Mouse (Mus musculus) layer of hippocampus, adult 8-10 months (tissue): Measurements from ENCODE around the gene Rhbdf1. TPM values are rescaled to one million over a fixed set of nuclear protein-coding genes. Genes with fewer than 3 reads are reported as not detected.

ENCODE experiments used
- DNase-seq, 2 experiments: peaks; one replicate each; pipeline ENCODE4 v3.0.0; 2022; ENCODE audit warnings: low spot score in 2 of 2
- total RNA-seq, 4 experiments: library from RNA; stranded (reverse); gene quantifications; 2 replicates each; pipeline ENCODE4 v1.2.4; 2022

Rhbdf1 gene
- total RNA-seq, 4 experiments from 2014 or later, result 11.7 to 18.4 (median 15.0) TPM

DNA sequence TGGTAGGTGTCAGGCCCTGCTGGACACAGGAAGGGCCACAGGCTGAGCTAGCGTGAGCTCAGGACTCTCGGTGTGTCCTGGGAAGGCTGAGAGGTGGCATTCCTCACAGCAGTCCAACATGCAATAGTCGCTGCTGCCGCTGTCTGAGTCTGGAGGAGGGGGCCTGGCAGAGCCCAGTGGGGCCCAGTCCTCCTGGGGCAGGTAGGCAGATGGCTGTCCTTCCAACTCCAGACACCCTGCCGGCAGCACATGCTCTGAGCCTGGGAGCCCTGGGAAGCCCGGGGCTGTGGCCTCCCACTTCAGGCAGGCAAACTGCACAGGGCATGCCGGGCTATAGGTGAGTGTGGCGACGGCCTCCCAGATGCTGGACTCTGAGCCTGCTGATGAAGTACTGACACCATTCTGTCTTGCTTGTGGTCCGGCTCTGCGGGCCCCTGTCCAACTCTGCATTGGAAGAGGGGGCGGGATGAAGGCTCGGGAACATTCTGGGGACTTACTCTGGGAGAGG lies 31.4 kb downstream of the Rhbdf1 start:
- no peak for DNase-seq

DNA sequence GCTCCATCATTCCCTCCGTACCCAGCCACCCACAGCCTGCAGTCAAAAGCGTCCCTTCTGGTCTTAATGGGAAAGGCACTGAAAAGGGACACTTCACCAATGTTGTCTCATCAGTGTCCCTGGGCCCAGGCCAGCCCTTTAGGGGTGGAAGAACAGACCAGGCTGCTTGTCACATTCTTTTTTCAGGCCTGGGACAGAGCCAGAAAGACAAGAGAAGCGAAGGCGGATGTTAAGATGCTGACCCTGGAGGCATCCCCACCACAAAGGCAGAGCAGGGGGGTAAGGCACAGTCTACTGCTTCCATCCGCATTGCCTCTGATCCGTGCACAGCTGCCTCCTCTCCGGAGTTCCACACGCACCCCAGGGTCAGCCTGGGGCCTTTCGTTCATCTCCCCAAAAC lies 32.0 kb downstream of the Rhbdf1 start:
- DNase-seq, result no peak

DNA sequence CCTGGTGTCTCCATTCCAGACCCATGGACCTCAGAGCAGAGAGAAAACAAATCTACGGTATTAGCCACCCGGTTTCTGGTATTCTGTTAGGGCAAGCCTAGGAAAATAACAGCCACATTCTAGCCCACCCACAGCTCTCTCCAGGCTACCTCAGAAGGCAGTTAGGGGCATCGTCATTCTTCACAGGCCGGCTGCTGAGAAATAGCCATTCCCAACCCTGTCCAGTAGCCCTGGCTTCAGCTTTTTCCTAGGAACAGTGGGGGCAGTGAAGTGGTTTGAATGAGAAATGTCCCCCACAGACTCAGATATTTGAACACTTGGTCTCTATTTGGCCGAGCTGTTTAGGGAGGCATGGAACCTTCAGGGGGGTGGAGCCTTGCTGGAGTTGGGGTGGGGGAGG lies 32.7 kb downstream of the Rhbdf1 start:
- no peak for DNase-seq

DNA sequence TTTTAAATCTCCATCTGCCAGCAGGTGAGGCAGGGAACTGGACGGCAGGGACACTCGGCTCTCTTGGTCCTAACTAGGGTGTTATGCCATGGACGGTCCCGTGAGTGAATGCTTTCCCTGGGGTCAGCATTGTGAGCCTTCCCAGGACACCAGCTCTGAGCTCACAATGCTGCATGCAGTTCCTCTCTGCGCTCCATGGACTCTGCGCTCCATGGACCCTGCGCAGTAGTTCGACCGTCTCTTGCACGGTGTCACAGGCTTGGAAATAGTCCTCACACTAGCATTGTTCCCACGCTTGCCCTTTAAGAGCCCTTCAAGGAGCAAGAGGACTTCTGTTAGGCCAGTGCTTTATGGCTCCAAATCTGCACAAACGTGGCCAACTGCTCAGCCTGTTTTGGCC lies 33.2 kb downstream of the Rhbdf1 start:
- no peak for DNase-seq

DNA sequence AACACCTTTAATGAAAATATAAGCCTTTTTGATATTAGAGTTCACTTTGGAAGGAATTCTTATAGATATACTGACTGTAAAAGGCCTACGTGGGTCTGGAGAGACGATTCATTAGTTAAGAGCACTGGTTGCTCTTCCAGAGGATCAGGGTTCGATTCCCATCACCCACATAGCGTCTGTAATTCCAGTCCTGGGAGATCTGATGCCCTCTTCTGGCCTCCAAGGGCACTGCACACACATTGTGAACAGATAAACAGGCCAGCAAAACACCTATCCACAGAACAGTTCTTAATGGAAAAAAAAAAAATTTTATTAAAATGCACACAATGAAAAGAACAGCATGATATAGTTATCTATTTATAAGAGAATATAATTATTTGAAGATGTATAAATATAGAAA lies 34.8 kb downstream of the Rhbdf1 start:
- DNase-seq, result no peak

DNA sequence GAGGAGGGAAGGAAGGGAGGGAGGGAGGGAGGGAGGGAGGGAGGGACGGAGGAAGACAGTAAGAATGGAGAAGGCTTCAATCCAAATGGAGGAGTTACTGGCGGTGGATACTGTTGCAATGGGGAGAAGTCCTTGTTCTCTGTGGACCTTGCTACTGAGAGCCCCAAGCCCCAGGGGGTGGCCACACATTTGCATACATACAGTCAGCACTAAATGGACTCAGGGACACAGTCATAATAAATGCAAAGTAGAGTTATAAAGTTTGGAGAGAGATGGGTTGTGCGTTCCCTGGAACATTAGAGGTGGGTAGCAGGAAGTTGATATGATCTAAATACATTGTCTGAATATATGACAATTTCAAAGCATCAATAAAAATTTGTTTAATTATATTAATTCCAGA lies 36.1 kb downstream of the Rhbdf1 start:
- DNase-seq, result no peak

DNA sequence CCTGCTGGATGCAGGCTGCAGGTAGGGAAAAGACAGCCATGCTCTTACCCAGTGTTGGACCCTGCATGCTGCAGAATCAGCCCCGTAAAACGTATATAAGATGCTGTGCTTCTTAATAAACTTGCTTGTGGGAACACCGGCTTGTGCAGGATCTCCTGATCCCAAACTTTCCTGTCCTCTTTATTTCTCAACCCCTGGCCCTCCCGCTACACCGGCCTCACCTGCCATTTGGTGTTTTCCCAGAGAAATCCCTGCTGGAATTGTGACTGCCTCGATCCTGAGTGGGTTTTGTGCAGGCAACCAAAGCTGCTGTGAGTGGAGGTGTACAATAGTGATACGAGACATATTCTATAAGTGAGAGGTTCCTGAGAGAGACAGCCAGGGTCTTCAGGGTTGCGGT lies 37.6 kb downstream of the Rhbdf1 start:
- DNase-seq, result no peak

DNA sequence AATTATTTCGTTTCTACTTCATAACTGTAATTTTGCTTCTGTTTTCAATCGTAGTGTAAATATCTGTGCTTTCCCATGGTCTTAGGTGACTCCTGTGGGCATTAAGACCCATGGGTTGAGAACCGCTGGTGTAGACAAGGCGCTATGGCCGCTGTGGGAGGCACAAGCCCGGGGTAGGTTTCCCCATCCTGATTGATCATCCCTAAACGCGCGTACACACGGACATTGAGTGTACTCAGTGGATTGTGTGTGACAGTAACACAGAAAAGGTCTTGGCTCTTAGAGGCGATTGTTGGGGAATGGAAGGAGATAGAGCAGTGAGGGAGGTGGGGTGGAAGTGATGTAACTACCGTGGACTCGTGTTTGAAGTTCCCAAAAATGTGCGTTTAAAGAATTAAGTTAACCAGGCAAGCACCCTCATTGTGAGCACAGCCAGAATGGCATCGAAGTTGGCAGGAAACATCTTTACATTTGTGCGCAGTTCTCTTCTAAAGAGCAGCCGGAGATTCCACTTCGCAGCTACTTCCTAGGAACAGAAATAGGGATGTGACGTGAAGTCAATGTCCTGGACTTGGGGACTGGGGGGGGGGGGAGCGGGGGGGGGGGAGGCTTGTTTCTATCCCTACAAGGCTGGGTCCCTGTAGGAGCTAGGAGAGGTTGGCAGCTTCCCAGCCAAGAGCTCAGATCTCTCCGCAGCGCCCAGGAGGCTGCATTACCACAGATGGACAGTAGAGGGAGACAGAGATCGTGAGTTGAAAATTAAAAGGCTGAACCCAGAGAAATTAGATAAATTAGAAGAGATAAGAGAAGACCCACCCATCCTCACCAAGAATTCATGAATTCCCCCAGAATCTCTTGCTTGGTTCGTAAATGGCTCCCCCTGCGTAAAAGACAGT lies 39.9 kb downstream of the Rhbdf1 start:
- peak; percentile 67 to 89 for DNase-seq

DNA sequence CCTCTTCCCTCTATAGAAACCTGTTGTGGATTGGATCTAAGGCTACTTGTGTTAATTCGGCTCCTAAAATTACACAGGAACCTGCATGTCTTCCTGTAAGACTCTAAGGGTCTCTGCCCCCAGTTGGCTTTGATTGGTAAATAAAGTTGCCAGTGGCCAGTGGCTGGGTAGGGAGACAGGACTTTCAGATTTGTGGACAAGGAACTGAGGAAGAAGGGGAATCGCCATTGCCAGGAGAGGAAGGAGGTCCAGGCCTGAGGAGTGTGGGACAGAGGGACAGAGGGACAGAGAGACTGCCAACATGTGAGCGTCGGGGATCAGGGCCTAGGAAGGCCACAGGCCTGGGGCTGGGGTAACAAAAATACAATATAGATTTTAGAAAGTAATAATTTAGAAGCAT lies 40.9 kb downstream of the Rhbdf1 start:
- DNase-seq, result no peak

DNA sequence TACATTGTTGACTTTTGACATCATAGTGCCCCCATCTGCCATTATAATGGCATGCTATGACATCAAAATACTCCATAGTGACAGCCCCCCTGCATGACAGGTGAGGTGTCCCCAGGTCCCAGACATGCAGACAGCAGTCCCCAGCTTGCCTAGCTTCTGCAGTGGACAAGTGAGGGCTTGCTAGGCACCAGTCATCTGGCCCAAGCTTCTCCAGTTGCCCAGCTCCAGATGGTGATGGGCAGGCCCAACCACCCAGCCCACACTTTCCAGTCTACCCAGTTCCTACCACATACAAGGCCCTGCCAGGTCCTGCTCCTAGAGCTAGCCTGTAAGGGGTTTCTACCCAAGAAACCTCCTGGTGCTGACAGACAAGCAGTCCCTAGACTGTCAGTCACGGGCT lies 43.6 kb downstream of the Rhbdf1 start:
- DNase-seq, result no peak

DNA sequence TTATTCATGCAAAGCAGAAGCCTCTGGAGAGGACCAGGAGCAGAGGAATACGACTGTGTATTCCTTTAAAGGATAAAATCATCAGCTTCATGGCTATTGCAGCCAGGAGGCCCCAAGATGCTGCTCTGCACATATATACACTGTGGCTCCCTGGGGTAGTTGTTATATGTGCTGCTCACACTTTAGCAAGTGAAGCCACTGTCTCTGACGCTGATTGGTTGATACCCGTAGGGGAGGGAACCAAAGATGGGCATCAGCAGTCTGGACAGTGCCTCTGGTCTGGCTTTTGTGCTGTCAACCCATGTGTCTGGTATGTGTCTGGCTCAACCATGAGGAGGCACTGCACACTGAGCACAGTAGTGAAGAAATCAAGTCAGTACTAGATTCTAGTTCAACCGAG lies 55.4 kb downstream of the Rhbdf1 start:
- DNase-seq, result no peak

DNA sequence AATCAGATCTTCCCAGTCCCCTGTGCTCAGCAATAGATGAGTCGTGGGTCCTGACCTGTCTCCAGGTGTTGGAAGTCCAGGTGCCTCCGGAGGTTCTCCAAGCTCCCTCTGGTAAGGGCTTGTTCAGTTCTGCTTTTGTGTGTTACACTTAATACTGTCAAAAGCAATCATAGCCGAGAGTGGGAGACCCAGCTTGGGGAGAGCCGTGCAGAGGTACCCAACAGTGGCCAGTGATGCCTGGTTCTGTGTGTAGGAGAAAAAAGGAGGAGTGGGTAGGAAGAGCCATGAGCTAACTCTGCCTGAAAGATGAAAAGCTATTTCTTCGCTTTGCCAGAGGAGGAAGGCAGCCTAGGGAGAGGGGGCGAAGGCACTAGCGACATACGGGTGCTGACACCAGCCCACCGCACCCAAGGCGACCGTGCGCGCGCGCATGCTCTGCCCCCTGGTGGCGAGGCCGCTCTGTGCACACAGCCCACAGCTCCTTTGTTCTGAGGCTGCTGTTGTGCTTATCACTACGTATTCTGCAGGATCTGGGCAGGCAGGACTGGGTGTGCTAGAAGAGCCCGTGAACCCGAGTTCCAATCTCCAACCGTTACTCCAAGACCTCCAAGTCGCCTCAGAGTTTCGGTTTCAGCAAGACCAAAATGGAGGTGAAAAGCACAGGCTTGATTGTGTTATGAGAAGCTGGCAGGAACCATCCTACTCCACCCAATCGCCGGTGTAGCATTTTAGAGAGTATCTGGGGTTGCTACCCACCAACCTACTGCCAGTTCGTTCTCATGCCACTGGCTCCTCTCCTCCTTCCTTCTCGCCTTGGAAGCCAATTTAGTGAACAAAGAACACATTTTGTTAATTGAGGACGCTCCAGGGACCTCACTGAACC lies 59.9 kb downstream of the Rhbdf1 start:
- peak; percentile 66 to 87 for DNase-seq

DNA sequence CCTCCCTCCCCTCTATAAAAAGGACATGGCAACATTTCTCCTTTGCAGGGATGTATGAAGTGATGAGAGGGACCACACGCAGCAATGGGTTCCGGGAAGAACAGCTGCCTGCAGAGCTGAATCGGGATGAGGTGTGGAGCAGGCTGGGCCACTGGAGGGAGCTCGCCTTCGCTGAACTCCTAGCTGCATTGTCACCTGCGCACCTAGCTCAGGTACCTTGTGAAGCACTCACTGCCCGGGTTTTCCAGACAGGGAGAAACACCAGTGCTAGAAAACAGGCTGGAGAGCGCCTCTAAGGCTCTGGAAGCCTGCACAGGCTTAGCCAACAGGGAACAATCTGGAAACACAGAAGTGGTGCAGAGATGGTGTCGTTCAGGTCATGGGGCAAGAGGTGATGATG lies 60.6 kb downstream of the Rhbdf1 start:
- DNase-seq, result no peak

DNA sequence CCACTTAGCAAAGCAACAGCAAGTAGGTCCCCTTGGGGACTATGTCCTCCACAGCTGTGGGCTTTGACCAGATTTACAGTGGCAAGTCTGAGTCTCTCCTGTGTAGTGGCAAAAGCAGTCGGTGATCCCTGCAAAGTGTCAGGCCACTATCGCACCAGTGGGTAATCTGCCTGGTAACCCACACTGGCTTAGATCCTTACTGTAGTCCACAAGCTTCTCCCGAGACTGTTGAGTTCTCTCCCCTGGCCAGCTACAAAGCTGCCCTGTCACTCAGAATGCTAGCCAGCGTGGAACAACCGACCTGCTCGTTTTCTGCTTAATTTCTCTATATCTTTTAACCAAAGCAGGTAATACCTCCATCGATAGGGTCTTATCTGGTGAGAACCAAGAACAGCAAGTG lies 61.8 kb downstream of the Rhbdf1 start:
- DNase-seq, result no peak

Other genes with a start within 250 kb of the Rhbdf1 start
- 100 to 1,000 TPM; 635 to 719 (median 677) TPM for gene Nsg2, start 221.8 kb downstream of the Rhbdf1 start, total RNA-seq
- not detected for gene Il9r, start 22.0 kb downstream of the Rhbdf1 start, total RNA-seq
- gene Snrnp25, start 16.9 kb downstream of the Rhbdf1 start, total RNA-seq, result 10 to 100 TPM; 19.9 to 23.6 (median 22.5) TPM
- 10 to 100 TPM; 14.7 to 19.6 (median 17.9) TPM for gene Mpg, start 4.2 kb upstream of the Rhbdf1 start, total RNA-seq
- 10 to 100 TPM; 58.1 to 80.0 (median 63.5) TPM for gene Nprl3, start 45.4 kb upstream of the Rhbdf1 start, total RNA-seq
- gene Hba-x, start 54.1 kb upstream of the Rhbdf1 start, total RNA-seq, result not detected
- 100 to 1,000 TPM; 157 to 300 (median 205) TPM for gene Hba-a1, start 61.2 kb upstream of the Rhbdf1 start, total RNA-seq
- 1 to 10 TPM in 2 of 4 experiments, not detected in 2; 1.1 to 2.5 TPM for gene Hbq1b, start 64.7 kb upstream of the Rhbdf1 start, total RNA-seq
- gene Hba-a2, start 74.2 kb upstream of the Rhbdf1 start, total RNA-seq, result 100 to 1,000 TPM; 122 to 263 (median 165) TPM
- 1 to 10 TPM in 1 of 4 experiments, under 1 TPM in 2, not detected in 1; 0.89 to 3.5 (median 0.91) TPM for gene Hbq1a, start 77.8 kb upstream of the Rhbdf1 start, total RNA-seq
- gene Sh3pxd2b, start 125.5 kb upstream of the Rhbdf1 start, total RNA-seq, result 10 to 100 TPM; 12.8 to 13.8 (median 13.2) TPM
- gene Ubtd2, start 233.1 kb upstream of the Rhbdf1 start, total RNA-seq, result 10 to 100 TPM; 26.3 to 28.8 (median 28.3) TPM